Mouse (Mus musculus): ENCODE measurements around the gene Ly6g6d.
"Not testable (repeated sequence)": the region's sequence is repeated elsewhere in the genome, so short reads cannot be mapped to it uniquely, and the experiment has no call there.

Ly6g6d gene

DNA sequence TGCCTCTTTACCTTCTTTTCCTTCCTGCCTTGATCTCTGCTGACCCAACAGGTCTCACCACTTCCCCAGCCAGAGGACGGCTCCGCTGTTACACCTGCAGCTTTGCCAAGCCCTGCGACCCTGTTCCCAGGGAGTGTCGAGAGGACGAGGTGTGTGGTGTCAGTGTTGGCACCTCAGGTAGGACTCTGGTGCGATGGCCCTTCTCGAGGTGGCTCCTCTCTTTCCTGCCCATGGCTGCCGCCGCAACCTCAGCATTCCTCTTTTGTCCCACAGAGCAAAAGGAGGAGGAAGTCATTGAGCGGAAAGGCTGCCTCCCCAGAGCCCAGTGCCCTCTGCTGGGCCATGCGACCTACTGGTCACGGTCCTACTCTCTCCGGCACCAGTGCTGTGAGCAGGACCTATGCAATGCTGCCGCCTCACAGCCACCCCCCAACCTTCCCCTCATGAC, at the start of gene Ly6g6d:
TSS of gene Ly6g6d (minus strand) at position 280 of the 448 bp plus-strand sequence.
- DNase-seq (ENCODE audit: low spot score in 2 of 2), result no peak

DNA sequence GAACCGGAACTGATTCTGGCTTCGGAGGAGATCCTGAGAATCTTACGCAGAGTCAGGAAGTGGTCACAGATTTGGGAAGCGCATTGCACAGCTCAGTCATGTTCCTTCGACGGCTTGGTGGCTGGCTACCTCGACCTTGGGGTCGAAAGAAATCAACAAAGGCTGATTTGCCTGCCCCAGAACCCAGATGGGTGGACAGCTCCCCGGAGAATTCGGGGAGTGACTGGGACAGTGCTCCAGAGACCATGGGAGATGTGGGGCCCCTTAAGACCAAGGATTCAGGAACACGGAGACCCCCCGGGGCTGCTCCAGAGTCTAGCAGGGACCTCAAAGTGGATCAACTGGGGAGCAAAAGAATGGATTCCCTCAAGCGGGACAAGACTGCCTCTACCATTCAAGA, 49.2 kb upstream of the Ly6g6d start:
- DNase-seq (ENCODE audit: low spot score in 2 of 2), result no peak

DNA sequence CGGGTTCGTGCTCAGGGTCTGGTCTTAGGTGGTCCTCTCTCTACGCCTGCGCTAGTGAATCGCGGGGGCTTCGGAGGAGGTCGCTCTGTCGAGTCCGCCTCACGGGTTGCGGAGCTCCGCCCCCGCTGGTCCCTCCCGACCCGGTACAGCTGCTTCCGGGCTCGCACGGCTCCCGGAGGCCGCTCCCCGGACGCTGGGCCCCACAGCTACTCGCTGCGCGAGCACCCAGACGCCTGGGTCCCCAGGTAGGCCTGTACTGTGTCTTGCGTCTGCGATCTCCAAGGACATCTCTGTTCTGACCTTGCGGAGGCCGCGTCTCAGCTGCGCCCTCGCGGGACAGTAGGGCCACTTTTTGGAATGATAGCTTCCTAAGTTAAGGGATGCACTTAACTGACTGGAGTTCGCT, 48.3 kb upstream of the Ly6g6d start, which contains the start of gene D17H6S53E:
TSS of gene D17H6S53E (plus strand) at position 168 of the 406 bp plus-strand sequence.
- DNase-seq (ENCODE audit: low spot score in 2 of 2), result peak; percentile 32 to 66

DNA sequence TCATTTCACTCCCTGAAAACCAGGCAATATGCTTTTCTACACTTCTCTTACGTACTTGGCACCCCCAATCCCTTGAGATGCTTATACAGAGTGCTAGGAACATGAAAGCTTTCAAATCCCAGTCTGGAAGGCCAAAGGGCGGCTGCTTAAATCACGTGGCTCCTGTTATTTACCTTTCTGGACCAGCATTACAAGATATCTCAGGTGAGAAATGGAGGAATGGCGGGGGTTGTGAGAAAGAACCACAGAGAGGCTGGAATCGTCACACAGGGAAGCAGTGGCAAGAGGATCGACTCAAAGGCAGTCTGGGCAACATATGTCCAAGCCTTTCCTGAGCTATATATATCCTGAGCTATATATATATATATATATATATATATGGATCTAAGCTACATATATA, 47.7 kb upstream of the Ly6g6d start:
- DNase-seq (ENCODE audit: low spot score in 2 of 2), result no peak

DNA sequence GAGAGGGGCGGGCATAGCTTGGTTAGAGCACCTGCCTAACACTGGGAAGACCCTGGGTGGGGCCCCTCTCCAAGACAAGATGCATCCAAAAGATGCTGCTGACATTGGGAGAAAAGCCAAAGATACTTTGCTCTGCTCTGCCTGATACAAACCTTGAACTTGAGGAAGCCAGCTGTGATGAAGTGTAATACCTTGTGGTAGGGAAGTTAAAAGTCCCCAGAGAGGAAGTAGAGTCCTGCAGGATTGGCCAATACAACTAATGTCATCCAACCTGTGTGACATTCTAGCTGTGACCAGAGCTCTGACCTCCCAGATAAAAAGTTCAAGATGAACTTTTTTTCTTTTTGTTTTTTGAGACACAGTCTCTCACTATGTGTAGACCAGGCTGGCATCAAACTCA, 47.2 kb upstream of the Ly6g6d start:
- DNase-seq (ENCODE audit: low spot score in 2 of 2), result no peak

DNA sequence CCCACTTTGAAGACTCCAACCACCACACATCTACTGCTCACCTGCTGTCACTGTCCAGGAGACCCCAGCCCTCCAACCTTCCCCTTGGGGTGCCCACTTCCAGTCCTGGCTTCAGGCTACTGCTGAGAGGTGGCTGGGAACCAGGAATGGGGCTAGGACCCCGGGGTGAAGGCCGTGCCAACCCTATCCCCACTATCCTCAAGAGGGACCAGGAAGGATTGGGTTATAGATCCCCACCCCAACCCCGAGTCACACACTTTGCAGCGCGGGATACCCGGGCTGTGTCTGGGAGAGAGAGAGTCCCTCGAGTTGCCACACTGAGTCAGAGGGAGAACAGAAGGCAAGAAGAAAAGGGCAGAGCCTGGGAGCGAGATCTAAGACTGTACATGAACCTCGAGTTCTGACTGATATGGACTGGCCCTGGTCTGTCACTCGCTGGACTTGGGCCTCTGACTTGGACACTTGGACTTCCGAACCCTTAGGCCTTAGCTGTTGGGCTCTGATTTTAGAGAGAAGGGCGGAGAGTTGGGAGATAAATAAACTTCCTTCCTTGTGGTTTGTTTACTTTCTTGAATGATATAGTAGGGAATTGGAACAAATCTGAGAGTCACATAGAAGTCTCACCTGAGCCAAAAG, 46.5 kb upstream of the Ly6g6d start:
- not testable (repeated sequence) for DNase-seq (ENCODE audit: low spot score in 2 of 2)

DNA sequence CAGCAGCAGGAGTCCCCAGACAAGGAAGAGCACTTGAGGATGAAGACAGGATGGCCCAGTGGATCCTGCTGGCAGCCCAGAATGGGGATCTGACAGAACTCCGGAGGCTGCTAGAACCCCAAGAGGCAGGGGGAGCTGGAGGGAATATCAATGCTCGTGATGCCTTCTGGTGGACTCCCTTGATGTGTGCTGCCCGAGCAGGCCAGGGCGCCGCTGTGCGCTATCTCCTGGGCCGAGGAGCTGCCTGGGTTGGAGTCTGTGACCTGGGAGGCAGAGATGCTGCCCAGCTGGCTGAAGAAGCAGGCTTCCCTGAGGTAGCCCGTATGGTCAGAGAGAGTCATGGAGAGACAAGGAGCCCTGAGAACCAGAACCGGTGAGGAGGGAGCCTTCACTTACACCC, 45.4 kb upstream of the Ly6g6d start:
- DNase-seq (ENCODE audit: low spot score in 2 of 2), result not testable (repeated sequence)

DNA sequence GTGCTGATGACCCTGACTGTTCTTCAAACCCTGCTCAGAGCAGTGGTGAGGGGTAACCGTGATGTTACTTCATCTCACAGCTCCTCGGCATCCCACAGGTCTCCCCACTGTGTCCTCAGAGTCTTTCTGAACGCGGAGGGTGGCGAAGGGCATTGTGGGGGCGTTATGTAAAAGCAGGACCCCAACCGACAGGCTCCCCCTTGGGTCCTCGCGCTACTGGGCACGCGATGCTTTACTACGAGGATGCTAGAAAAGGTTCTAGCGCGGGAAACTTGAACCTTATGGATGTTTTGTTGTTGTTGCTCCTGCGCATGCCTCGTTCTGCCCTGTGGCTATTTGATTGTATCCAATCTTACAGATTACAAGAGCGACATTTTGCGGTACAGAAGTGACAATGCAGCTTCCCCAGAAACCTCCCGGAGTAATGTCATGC, 44.0 kb upstream of the Ly6g6d start, which contains the start of gene Csnk2b:
TSS of gene Csnk2b (minus strand) at position 183 of the 433 bp plus-strand sequence.
- DNase-seq (ENCODE audit: low spot score in 2 of 2), result peak; percentile 58 to 70

DNA sequence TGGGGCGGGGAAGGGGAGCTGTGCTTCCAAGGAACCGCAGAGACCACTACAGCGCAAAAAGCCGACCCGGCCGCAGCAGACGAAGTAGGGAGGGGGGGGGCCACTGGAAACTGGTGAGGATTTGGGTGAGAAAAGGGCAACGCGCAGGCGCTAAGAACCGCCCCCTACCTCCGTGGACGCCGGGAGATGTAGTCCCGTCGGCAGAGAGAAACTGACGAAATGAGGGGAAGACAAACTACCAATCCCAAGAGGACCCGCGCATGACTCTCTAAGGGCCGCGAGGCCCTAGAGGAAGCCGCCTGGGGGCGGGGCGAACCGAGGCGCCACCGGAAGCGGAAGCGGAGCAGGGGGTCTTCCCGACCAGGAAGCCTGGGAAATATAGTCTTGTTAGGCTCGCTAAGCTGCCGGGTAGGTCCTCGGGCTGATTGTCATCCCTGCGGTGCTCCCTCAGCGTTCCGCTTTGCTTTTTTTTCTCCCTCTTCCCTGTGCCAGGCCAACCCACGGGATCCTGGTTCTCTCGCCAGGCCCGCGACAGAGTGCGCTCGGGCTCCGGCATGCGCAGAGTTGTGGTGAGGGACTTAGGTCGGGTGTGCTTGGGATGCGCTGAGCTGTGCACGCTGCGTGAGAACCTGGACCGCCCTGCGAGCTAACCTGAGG, 43.4 kb upstream of the Ly6g6d start, which contains the start of gene Gpank1:
TSS of gene Gpank1 (plus strand) at position 313 of the 657 bp plus-strand sequence.
- peak; percentile 96 to 98 for DNase-seq (ENCODE audit: low spot score in 2 of 2)

DNA sequence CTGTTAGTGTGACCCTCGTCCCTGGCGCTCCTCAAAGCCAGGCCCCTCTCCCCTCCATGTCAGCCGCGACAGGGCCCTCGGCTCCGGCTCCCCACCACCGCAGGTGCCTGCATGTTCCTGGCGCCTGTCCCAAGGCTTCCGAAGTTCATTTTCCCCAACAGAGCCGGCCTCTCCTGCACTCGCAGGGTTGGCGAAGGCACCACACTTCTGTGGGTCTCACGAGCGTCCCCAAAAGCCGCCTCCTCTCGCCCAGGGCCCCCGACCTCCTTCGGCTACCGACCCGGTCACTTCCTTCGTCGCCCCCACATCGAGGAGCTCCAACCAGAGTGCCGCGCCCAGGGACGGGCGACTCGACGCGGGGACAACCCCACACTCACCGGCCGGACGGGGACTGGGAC, 42.9 kb upstream of the Ly6g6d start:
- DNase-seq (ENCODE audit: low spot score in 2 of 2), result peak in 1 of 2 experiments; percentile 33

DNA sequence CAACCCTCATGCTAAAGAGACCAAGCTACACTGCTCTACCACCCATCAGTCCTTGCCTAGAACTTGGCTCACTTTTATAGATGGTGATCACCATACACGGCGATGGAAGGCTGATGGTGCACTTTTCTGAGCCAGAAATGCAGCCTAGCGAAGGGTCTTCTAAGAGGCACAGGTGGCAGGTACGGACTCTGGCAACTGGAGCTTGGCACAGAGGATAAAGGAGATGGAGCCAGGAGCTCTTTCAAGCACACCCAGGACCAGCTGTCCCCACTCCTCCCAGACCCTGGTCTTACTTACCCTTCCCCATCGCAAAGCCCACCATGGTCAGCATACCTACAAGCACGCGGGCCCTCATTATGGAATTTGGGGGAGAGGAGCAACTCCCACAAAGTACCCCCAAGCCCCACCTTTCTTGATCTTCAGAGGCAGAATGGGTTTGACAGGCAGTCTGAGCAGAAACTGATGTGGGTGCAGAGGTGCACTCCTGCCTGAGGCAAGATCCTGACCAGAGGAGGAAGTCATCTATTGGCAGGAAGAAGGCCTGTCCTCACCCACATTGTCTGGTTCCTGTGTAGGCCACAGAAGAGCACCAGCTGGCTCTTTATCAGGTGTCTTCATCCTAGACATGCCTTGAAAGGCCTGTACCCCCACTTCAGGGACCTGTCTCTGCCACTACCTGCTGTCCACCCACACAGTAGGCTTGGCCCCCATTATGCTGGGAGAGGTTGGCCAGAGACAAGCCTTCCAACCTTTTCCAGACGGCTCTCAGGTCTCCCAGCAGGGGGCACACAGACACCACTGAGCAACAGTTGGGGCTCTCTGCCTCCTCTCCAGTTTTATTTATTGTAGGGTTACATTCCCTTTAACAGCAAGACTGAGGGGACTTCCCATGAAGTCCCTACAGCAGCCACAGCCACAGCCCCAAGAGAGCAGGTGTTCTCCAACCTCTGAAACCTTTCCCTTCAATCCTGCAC, 37.5 kb upstream of the Ly6g6d start, which contains the start of gene Ly6g5b:
TSS of gene Ly6g5b (minus strand) at position 383 of the 974 bp plus-strand sequence.
- DNase-seq (ENCODE audit: low spot score in 2 of 2), result no peak

DNA sequence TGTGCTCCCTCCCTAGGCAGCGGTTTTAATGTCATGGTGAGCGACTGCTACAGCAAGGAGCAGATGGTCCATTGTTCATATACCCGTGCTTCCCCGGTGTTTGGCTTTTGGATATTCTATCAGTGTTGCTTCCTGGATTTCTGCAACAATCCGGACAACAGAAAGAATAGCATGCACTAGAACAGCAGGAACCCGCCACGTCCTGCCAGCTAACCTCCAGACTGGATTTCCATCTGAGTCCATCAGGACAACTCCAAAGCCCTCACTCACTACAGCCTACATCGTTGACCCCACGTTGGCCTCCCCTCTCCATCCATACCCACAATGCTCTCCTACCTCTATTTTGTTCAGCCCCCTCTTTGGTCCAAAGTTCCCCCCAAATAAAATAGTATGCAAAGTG, 33.9 kb upstream of the Ly6g6d start:
- DNase-seq (ENCODE audit: low spot score in 2 of 2), result no peak

DNA sequence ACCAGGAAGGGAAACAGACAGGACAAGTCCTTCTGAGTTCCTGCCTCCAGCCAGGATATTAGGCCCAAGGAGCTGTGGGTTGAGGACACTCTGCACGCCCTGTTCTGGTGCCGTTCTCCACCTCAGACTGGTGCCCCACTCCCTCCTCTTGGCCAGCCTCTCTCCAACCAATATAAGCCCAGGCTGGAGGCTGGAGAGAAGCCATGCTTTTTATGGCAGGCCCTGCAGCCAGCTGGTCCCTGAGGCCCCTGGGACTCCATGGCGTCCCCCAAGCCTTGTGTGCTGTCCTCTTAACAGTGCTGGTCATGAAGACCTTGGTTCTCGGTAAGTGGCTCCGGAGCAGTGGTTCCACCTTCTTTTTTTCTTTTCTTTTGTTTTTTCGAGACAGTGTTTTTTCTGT, 30.2 kb upstream of the Ly6g6d start, which contains the start of gene Ly6g5c:
TSS of gene Ly6g5c (plus strand) at position 183 of the 400 bp plus-strand sequence.
- no peak for DNase-seq (ENCODE audit: low spot score in 2 of 2)

DNA sequence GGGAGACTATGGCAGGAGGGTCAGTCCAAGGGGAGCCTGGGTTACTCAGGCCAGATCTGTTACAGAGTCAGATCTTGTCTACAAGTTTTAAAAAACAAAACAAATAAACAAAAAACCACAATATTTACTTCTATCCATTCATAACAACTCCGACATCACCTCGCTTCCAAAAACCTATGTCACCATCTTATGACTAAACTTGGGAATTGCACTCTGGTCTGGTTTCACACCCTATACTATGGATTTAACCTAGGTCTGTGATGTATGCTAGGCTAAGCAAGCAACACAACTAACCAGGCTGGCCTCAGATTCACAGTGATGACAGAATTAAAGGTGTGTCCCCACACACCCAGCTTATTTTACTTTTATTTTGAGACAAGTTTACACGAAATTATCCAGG, 28.7 kb upstream of the Ly6g6d start:
- no peak for DNase-seq (ENCODE audit: low spot score in 2 of 2)

DNA sequence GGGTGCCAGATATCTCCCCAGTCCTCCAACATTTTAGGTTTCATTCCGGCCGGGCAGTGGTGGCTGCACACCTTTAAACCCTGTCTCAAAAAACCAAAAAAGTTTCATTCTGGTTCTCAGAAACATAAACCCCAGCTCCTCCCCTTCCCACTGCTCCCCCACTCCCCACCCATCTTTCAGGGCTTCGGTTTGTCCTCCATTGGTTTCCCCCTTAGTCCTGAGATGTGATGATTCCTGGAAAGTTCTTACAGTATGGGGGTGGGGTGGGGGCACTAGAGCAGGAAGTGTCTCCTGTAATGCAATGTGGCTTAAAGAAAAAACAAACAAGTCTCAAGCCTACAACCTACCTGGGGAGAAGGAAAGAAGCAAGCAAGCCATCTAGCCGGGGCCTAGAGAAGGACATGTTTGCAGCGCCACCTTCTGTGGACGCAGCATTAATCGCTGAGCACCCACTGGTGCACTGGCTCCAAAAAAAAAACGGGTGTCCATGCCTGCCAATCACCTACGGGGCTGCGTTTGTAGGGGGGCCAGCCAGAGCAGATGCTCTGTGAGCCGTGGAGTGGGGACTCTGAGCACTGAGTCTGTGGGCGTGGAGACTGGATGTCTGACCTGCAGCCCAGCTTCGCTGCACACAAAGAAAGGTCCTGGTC, 28.0 kb upstream of the Ly6g6d start:
- no peak for DNase-seq (ENCODE audit: low spot score in 2 of 2)

DNA sequence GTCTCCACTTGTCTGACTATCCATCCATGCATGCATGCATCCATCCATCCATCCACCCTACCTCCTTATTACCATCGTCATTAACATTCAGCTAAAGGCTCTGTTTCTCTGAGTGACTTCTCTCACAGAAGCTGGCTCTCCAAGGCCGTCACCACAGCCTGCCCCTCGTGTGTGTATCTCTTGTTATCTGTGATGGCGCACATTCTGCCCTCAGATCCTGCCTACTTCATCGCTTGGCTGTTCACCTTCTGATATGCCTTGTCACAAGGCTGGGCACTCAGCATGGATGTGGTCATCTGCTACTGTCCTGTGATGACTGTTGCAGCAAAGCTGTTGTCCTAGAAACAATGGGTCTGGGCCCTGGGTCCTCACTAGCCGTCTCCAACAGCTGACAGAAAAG, 26.9 kb upstream of the Ly6g6d start:
- no peak for DNase-seq (ENCODE audit: low spot score in 2 of 2)

DNA sequence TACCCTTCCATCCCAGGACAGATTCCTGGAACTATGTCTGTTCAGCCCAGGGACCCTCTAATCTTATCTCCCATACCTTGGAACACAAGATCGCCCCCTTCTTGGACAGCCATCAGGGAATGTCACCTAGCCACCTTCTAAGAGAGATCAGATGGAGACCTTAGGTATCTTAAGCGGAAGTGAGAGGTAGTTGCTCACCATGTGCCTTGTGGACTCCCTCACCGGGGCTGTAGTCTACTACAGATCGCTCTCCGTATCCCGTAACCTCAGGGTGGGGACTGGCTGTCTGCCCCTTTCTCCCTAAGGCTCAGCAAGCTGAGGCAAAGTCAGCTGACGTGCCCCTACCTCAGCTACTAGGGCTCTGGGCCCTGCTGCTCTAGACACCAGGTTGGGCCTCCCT, 26.2 kb upstream of the Ly6g6d start:
- DNase-seq (ENCODE audit: low spot score in 2 of 2), result no peak

DNA sequence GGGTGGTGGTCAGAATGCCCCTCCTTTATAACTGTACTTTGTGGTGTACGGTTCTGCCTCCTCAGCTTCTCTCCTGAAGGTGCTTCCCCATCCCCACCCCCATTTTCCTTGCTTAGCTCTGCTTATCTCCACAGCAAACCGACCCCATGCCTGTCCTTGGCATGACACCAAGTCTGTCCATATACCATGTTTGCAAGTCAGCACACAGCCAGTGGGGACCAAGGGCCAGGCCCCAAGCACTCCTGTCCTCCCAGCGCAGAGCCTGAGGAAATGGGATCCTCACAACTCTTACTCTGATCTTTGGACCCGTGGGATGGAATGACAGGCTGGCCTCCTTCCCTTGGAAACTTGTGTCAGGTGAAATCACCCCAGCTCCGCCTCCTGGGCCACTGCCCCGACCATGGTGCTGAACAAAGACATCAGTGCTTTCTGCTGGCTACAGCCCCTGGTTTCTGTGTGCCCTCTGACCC, 25.4 kb upstream of the Ly6g6d start:
- DNase-seq (ENCODE audit: low spot score in 2 of 2), result no peak

DNA sequence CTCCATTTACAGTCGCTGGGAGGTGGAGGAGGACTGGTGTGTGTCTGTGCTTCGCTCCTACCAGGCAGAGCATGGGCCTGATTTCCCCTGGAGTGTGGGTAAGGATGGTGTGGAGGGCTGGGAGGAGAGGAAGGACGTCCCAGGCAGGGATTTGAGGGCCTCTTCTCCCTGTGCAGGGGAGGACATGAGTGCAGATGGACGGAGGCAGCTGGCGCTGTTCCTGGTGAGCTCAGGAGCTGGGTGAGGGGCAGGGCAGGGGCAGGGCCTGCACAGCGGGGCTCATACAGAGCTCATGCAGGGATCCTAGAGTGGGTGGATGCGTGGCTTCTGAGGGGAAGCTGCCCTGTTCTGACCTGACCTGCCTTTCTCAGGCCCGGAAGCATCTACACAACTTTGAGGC, 24.4 kb upstream of the Ly6g6d start:
- DNase-seq (ENCODE audit: low spot score in 2 of 2), result no peak

DNA sequence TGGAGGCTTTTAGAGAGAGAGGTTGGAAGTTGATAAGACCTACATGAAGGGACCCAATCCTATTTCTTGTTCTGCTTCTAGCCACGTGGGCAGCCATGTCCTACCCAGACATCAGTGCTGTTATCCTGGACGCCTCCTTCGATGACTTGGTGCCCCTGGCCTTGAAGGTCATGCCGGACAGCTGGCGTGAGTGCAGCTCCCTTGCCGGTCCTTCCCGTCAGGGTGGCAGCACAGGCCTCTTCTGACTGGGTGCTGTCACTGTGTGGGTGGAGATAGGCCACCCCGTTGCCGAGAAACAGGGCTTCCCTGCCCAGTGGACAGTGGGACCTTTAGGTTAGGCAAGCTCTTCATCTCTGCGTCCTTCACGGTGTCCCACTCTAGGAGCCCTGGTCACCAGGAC, 23.3 kb upstream of the Ly6g6d start:
- DNase-seq (ENCODE audit: low spot score in 2 of 2), result no peak

DNA sequence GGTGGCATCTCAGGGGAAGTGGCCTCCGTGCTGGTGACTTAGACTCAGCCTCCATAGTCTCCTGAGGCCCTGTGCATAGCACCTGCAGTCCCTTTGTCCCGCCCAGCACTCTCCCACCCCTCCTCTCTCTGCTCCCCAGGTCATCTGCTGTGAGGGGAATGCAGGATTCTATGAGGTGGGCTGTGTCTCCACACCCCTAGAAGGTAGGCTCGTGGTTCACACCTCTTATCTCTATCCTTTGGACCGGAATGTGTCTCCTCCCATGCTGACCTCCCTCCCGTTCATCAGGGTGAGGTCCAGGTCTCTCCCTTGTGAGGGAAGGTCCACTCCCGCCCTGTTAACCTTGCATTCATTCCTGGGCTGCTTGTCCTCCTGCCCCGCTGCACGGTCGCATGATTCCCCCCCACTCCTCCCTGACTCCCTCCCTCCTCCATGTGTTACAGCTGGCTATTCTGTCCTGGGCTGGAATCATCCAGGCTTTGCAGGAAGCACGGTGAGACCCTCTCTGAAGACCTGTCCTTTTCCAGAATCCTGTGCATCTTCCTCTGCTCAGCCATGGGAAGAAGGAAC, 22.4 kb upstream of the Ly6g6d start:
- no peak for DNase-seq (ENCODE audit: low spot score in 2 of 2)
